Mouse (Mus musculus) brain, embryonic 14.5 days (tissue): ENCODE data around the gene Hspa12b.

Experiments
- CTCF ChIP-seq: fragments of 200-500 bp; IDR thresholded peaks from 2 replicates; pipeline ENCODE4 v1.5.1; 2012; ENCODE audit warnings: inconsistent platforms, mild to moderate bottlenecking, moderate library complexity, borderline replicate concordance; ENCODE audit not compliant: insufficient read depth, insufficient read length; ENCODE audit errors: extremely low read depth
- POLR2A ChIP-seq: fragments of 200-500 bp; IDR thresholded peaks from 2 replicates; pipeline ENCODE4 v1.6.1; 2012; ENCODE audit warnings: mild to moderate bottlenecking, inconsistent platforms, borderline replicate concordance; ENCODE audit not compliant: poor library complexity, insufficient read depth, insufficient read length, severe bottlenecking; ENCODE audit errors: extremely low read depth

DNA sequence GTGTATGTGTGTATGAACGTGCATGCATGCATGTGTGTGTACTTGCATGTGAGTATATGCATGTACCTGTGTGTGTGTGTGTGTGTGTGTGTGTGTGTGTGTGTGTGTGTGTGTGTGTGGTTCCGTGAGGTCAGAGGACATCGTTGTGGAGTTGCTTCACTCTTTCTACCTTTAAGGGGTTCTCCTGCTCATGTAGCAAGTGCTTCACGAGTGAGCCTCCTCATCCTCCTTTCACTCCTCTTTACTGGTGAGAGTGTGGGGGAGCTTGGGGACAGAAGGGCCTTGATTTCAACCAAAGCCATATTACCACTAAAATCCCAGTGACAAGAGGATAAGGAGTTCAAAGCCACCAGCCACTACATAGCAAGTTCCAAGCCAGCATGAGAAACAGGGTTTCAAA lies 30.0 kb upstream of the Hspa12b start:
- TF ChIP-seq CTCF (no peak), POLR2A (no peak)
